Mouse (Mus musculus) WW6 (cell line): ENCODE measurements around the gene Stk16.
"Not testable (repeated sequence)": the region's sequence is repeated elsewhere in the genome, so short reads cannot be mapped to it uniquely, and the experiment has no call there.

Experiments
- DNase-seq: peaks from one replicate; pipeline ENCODE4 v3.0.0-alpha.2; 2013; ENCODE audit warnings: low read depth, low spot score

Gene Stk16

DNA sequence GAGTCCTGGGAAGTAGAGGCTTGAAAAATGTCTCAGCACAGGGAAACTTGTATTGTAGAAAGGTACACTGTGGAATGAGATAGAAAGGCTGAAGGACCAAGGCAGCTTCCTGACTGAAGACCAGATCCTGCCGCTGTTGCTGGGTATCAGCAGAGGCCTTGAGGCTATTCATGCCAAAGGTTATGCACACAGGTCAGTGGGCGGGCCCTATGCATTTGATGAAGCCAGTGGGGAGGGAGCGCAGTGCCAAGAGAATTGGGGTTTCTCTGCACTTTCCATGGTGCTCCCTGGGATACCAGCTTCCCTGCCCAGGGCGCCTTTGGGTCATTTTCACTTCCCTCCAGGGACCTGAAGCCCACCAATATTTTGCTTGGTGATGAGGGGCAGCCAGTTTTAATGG is 1.9 kb downstream of the Stk16 start:
- DNase-seq, result no peak

GRCm38 (mm10) chr1:75213096-75213495 is 2.5 kb downstream of the Stk16 start:
- DNase-seq, result no peak

GRCm38 (mm10) chr1:75214442-75214841 is 3.8 kb downstream of the Stk16 start:
- no peak for DNase-seq

- no peak for DNase-seq
Measured at GRCm38 (mm10) chr1:75214886-75215285, 4.2 kb downstream of the Stk16 start.

DNA sequence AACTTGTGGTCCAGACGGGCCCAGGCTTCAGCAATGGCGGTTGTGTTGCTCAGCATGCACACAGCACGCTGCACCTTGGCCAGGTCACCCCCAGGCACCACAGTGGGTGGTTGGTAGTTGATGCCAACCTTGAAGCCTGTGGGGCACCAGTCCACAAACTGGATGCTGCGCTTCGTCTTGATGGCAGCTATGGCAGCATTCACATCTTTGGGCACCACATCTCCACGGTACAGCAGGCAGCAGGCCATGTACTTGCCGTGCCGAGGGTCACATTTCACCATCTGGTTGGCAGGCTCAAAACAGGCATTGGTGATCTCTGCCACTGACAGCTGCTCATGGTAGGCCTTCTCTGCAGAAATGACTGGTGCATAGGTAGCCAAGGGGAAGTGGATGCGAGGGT is 5.1 kb downstream of the Stk16 start:
- no peak for DNase-seq

GRCm38 (mm10) chr1:75216797-75217585 is 6.4 kb downstream of the Stk16 start:
- no peak for DNase-seq

- DNase-seq, result no peak
Measured at GRCm38 (mm10) chr1:75217893-75218226, 7.2 kb downstream of the Stk16 start.

DNA sequence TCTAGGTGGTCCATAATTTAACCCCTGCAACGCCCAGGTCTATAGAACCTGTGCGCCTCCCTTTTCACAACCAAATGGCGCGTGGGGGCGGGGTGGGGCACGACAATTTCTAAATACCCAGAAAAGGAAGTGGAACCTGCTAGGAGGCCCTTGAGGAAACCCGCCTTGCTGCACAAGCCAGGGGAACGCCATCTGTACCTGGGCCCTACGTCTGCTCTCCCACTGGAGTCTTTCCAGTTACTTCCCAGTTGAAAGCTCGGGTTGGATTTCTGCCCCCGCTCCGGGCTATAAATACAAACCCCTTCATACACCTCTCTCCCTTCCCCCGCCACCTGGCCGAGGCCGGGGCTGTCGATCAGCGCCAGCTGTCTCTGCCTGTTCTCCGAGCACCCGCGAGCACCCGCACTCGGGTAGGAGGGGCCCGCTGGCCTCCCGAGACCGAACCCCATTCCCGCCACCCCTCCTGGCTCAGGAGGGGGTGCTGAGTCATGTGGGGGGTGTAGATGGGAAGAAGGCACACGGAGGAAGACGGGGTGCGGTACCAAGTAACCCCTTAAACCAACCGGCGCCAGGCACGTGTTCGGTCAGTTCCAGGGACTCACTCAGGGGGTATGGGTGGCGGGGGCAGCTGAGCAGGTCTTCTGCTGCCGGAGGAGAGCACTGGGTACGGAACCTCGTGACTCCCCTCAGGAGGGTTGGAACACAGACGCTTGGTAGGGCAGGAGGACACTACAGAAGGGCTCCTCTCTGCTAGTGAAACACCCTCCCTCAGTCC is 7.8 kb downstream of the Stk16 start:
- no peak for DNase-seq

DNA sequence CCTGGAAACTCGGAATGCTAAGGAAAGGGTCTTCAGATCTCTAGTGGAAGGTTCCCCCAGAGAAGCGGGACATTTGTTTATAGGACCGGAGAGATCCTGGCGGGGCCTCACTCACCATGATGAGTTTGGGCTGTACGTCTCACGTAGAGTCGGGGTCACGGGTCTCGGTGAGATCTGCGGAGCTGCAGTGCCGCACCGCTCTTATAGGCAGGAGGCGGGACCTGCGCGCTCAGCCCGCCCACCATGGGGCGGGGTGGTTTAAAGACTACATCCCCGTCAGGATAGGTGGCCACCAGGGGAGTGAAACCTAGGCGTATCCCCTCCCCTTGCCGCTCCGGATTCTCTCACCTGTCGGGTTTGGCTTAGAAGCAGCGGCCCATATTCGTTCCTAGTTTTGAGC is 8.4 kb downstream of the Stk16 start:
- DNase-seq, result peak; percentile 86

GRCm38 (mm10) chr1:75219531-75219930 is 8.9 kb downstream of the Stk16 start, which contains the start of gene Tuba4a:
Gene Tuba4a (minus strand): TSS chr1:75219865.
- DNase-seq, result no peak

DNA sequence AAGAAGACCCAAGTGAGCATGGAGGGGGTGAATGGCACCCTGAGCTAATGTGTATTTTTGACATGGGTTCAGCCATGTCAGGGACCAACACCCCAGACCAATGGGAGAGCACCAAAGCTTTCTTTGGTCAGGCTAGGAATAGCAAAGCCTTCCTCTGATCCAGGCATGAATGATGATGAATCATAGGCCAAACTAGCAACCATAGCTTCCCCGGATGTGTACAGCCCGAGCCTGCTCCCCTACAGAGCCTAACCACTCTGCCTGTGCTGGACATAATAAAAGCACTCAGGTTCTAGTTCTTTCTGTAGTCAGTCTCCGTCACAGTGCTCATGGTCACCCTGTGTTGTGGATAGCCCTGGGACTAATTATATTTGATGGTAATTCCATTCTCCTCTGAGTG is 10.9 kb downstream of the Stk16 start:
- DNase-seq, result no peak

GRCm38 (mm10) chr1:75222926-75223325 is 12.3 kb downstream of the Stk16 start:
- DNase-seq, result no peak

DNA sequence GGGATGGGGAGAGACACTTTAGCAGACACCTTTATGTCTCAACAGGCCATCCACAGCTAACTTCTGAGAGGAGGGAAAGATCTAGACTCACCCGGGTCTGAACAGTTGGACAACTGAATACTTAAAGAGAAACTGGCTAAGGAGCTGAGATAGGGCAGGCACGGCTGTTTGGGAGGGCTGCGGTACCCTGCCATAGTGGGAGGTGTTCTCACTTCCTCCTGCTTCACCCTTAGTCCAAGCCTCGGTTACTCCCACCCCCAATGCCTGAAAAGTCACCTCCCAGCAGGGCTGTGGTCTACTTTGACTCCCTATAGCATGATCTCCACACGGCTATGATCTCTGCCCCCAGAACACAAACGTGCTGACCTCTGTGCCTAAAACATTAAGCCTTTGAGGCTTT is 12.9 kb downstream of the Stk16 start:
- DNase-seq, result no peak

DNA sequence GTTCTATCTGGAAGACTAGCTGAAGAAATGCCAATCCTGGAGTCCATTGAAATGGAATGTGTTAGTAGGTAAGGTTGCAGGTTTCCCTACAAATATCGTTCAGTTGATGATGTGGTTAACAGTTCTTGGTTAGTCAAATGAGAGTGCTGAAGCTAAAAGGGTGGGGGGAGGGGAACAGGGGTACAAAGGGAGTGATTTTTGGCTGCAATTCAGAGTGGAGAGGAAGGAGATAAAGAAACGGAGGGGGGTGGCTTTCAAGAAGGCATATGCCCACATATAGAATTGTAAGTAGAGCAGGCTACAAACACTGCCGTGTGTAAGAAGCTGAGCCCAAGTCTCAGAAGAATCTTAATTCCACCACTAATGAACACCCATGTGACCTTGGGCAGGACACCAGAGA is 14.8 kb downstream of the Stk16 start:
- DNase-seq, result no peak

GRCm38 (mm10) chr1:75226138-75226537 is 15.5 kb downstream of the Stk16 start:
- DNase-seq, result no peak

GRCm38 (mm10) chr1:75227653-75228052 is 17.0 kb downstream of the Stk16 start:
- no peak for DNase-seq

DNA sequence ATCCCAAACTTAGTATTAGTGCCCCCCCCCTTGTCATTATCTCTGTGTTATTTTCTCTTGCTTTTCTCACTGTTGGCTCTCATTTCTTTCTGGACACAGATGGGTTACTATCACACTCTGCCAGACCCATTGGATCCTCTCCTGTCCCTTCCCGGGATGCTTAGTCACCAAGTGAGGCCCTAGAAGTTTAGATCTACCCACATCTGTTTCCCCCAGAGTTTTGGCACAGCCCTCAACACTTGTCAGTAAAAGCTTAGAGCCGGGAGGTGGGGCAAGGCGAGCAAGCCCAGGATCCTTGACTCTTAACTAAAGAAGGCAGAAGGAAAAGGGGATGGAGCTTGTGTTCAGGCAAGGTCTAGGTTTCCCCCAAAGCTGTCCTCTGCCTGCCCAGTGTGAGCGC is 18.5 kb downstream of the Stk16 start:
- DNase-seq, result no peak

DNA sequence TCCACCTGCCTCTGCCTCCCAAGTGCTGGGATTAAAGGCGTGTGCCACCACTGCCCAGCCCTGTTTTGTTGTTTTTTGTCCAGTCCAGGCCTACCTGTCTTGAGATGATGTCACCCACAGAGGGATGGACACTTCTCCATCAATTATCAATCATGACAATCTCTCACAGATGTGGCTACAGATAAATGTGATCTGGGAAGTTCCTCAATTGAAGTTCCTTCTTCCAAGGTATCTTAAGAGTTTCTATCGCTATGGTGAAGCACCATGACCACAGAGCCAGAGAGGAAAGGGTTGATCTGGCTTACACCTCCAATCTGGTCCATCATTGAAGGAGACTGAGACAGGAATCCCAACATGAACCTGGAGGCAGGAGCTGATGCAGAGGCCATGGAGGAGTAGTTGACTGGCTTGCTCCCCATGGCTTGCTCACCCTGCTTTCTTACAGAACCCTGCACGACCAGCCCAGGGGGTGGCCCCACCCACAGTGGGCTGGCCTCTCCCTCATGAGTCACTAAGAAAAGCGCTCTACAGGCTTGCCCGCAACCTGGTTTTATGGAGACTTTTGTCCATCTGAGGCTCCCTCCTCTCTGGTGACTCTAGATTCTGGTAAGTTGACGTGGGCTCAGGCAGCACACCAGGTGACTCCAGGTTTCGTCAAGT is 19.8 kb downstream of the Stk16 start:
- DNase-seq, result no peak

- no peak for DNase-seq
Measured at GRCm38 (mm10) chr1:75231224-75231623, 20.6 kb downstream of the Stk16 start.

DNA sequence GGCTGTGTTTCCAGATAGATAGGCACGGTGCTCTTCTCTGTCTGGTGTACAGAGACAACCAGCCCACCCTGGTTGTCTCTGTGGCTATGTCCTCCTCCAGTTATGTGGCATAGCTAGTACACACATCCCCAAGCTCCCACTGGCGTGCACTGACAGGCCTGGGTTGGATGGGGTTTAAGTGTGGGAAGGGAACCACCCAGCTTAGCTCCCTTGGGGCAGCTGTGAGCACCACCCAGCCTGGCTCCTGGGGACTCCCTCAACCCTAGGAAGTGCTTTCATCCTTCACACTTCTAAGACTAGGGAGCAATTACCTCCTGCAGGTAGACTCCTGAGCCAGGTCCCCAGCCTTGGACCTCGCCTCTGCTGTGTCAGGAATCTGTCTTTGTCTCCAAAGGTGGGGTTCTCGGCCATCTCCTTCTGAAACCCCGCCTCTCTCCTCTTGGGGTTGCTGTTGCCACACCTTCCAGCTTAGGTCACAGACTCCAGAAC is 21.1 kb downstream of the Stk16 start, which contains the start of gene A630095N17Rik:
Gene A630095N17Rik, minus strand, starts transcription at position 439 of the 489 bp plus-strand sequence.
- no peak for DNase-seq

- DNase-seq, result not testable (repeated sequence)
Measured at GRCm38 (mm10) chr1:75232489-75232888, 21.9 kb downstream of the Stk16 start.

DNA sequence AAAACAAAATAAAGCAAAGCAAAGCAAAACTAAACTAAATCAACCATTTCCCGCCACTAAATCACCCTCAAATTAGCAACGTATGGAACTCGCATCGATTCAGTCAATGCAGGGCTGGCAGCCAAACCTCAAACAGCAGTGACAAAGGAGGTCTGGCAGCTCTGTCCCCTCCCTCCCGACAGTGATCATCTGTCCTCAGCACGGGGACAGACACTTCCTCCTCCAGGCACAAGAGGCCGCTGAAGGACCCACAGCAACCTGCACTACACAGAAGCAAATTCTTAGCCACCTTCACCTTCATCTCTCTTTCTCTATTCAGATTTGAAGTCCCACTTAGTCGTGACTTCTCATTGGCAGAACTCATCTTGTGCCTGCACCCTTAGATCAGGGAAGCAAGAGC is 24.0 kb downstream of the Stk16 start:
- DNase-seq, result no peak
